Mouse (Mus musculus): ENCODE measurements around the gene 1700025G04Rik. TPM values are rescaled to one million over a fixed set of nuclear protein-coding genes. Genes with fewer than 3 reads are reported as not detected.

1700025G04Rik gene
- polyA plus RNA-seq (2014; fragmentation: Nextera tagmentation; extraction: Ambion mirVana), result 17.9 and 24.4 TPM in 2 replicates

DNA sequence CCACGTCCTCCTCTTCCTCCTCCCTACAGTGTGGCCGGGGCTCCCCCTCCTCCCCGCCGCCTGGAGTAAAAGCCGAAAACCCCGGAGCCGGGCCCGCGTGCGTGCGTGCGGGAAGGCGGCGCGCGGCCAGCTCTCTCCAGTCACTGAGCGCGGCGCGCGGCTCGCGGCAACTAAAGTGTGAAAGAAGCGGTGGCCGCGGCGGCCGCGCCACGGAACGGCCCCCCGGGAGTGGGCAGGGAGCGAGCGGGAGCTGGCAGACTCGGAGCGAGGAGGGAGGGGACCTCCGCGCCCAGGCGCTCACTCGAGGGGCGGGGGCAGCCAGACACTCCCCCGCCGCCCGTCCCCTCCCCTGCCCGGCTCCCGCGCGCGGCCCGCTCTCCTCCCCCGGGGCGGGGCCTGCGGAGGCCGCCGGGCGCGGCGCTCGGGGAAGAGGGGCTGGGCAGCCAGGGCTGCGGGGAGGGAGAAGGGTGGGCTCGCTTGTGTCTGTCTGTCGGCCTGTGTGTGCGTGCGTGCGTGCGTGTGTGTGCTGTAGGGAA is at the start of gene 1700025G04Rik:
Gene 1700025G04Rik (minus strand): TSS at position 108 of the 536 bp plus-strand sequence.
- Histone ChIP-seq H3K4me2 (replicated peaks; ENCODE audit: low read depth, low read length) (peak within 1 kb of the TSS; percentile 87), H3K9ac (ENCODE audit: low read depth, low read length) (peak within 1 kb of the TSS; percentile 83), H3K36me3 (ENCODE audit: control insufficient read depth, insufficient read depth, low read length) (no peaks in the 10 kb centered on the region), H3K4me3 (ENCODE audit: low read length) (peak within 1 kb of the TSS; percentile 93), H3K27ac (ENCODE audit: low read depth, low read length) (peak within 1 kb of the TSS; percentile 79), H3K27me3 (ENCODE audit: control insufficient read depth, insufficient read depth, low read length) (no peaks in the 10 kb centered on the region), H3K9me3 (ENCODE audit: control insufficient read depth, low read length) (no peaks in the 10 kb centered on the region), H3K4me1 (ENCODE audit: control insufficient read depth, insufficient read depth, low read length) (peaks cover 18% of the 10 kb centered on the region; the same call in 1 of the 2 replicates)
- peak; percentile 93 for ATAC-seq (ENCODE audit: low FRiP score, low TSS enrichment)
- under 1% methylated on average over 32 of the region's 66 CpGs for WGBS

GRCm38 (mm10) chr1:152139496-152139895 is 49.6 kb upstream of the 1700025G04Rik start:
- Histone ChIP-seq H3K4me2 (replicated peaks; ENCODE audit: low read depth, low read length) (no peak overlapping the region), H3K4me1 (ENCODE audit: control insufficient read depth, insufficient read depth, low read length) (no peaks in the 10 kb centered on the region), H3K27ac (ENCODE audit: low read depth, low read length) (no peak overlapping the region), H3K36me3 (ENCODE audit: control insufficient read depth, insufficient read depth, low read length) (no peaks in the 10 kb centered on the region), H3K9ac (ENCODE audit: low read depth, low read length) (no peak overlapping the region), H3K27me3 (ENCODE audit: control insufficient read depth, insufficient read depth, low read length) (no peaks in the 10 kb centered on the region), H3K9me3 (ENCODE audit: control insufficient read depth, low read length) (no peaks in the 10 kb centered on the region), H3K4me3 (ENCODE audit: low read length) (no peak overlapping the region)
- 75% methylated on average over 4 of the region's 4 CpGs for WGBS
- no peak for ATAC-seq (ENCODE audit: low FRiP score, low TSS enrichment)

- 86% methylated on average over 14 of the region's 15 CpGs for WGBS
- no peaks in the 10 kb centered on the region for H3K4me1 ChIP-seq (ENCODE audit: control insufficient read depth, insufficient read depth, low read length)
- H3K27ac ChIP-seq (ENCODE audit: low read depth, low read length), result no peak overlapping the region
- no peaks in the 10 kb centered on the region for H3K36me3 ChIP-seq (ENCODE audit: control insufficient read depth, insufficient read depth, low read length)
- H3K9me3 ChIP-seq (ENCODE audit: control insufficient read depth, low read length), result no peaks in the 10 kb centered on the region
- H3K9ac ChIP-seq (ENCODE audit: low read depth, low read length), result no peak overlapping the region
- no peak overlapping the region for H3K4me3 ChIP-seq (ENCODE audit: low read length)
- no peaks in the 10 kb centered on the region for H3K27me3 ChIP-seq (ENCODE audit: control insufficient read depth, insufficient read depth, low read length)
- ATAC-seq (ENCODE audit: low FRiP score, low TSS enrichment), result no peak
- H3K4me2 ChIP-seq (replicated peaks; ENCODE audit: low read depth, low read length), result no peak overlapping the region
These were observed 40.3 kb upstream of the 1700025G04Rik start for GRCm38 (mm10) chr1:152130029-152130727.

DNA sequence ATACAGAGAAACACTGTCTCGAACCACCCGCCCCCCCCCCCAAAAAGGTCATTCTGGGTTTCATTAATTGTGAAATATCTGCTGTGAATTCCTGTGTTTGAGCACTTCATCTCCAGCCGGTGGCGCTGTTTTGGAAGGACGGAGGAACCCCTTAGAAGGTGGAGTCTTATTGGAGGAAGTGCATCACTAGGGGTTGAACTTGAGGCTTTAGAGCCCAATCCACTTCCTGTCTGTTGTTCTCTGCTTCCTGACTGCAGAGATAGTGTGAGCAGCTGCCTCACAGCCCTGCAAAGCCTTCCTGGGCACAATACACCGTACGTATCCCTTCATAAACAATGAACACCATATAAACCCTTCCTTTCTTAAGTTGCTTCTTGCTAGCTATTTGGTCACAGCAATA is 35.5 kb upstream of the 1700025G04Rik start:
- Histone ChIP-seq H3K27ac (ENCODE audit: low read depth, low read length) (no peak overlapping the region), H3K9ac (ENCODE audit: low read depth, low read length) (no peak overlapping the region), H3K9me3 (ENCODE audit: control insufficient read depth, low read length) (no peaks in the 10 kb centered on the region), H3K36me3 (ENCODE audit: control insufficient read depth, insufficient read depth, low read length) (no peaks in the 10 kb centered on the region), H3K4me3 (ENCODE audit: low read length) (no peak overlapping the region), H3K4me2 (replicated peaks; ENCODE audit: low read depth, low read length) (no peak overlapping the region), H3K4me1 (ENCODE audit: control insufficient read depth, insufficient read depth, low read length) (no peaks in the 10 kb centered on the region), H3K27me3 (ENCODE audit: control insufficient read depth, insufficient read depth, low read length) (no peaks in the 10 kb centered on the region)
- ATAC-seq (ENCODE audit: low FRiP score, low TSS enrichment), result no peak
- 94% methylated on average over 7 of the region's 7 CpGs for WGBS

DNA sequence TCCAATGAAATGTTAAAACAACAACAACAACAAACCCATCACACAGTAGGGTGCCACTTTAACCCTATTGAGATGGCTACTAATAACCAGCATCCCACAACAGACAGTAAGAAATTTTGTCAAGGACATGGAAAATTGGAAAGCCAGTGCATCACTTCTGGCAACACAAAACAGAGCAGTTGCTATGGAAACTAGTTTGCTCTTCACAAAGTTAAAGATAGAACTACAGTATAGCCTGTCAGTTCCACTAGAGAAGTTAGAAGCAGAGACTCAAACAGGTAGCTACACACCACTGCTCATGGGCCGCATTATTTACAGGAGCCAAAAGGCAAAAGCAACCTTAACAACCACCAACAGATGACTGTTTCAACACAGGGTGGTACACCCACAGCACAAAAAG is 20.2 kb upstream of the 1700025G04Rik start:
- no peaks in the 10 kb centered on the region for H3K9me3 ChIP-seq (ENCODE audit: control insufficient read depth, low read length)
- no peak overlapping the region for H3K9ac ChIP-seq (ENCODE audit: low read depth, low read length)
- no peaks in the 10 kb centered on the region for H3K4me1 ChIP-seq (ENCODE audit: control insufficient read depth, insufficient read depth, low read length)
- H3K4me2 ChIP-seq (replicated peaks; ENCODE audit: low read depth, low read length), result no peak overlapping the region
- no peak overlapping the region for H3K4me3 ChIP-seq (ENCODE audit: low read length)
- no peak for ATAC-seq (ENCODE audit: low FRiP score, low TSS enrichment)
- H3K27ac ChIP-seq (ENCODE audit: low read depth, low read length), result no peak overlapping the region
- no peaks in the 10 kb centered on the region for H3K36me3 ChIP-seq (ENCODE audit: control insufficient read depth, insufficient read depth, low read length)
- WGBS, result 100% methylated on average over 1 of the region's 1 CpGs
- no peaks in the 10 kb centered on the region for H3K27me3 ChIP-seq (ENCODE audit: control insufficient read depth, insufficient read depth, low read length)

DNA sequence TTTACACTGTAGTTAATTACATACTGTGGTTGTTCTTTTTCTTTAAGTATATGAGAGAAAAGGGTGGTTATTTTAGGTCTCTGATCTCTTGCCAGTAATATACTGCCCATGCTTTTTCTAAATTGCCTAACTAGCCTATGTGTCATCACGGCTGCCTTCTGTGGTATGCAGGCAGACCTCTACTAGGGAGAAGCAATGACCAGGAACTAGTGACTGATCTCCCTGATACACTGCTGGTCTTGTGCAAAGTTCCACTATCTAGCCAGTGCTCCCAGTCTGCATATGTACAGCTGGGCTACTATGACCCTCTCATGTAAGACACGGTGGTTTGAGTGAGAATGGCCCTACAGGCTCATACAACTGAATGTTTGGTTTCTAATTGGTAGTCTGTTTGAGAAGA is 16.2 kb upstream of the 1700025G04Rik start:
- ATAC-seq (ENCODE audit: low FRiP score, low TSS enrichment), result no peak
- H3K4me2 ChIP-seq (replicated peaks; ENCODE audit: low read depth, low read length), result no peak overlapping the region
- H3K9ac ChIP-seq (ENCODE audit: low read depth, low read length), result no peak overlapping the region

DNA sequence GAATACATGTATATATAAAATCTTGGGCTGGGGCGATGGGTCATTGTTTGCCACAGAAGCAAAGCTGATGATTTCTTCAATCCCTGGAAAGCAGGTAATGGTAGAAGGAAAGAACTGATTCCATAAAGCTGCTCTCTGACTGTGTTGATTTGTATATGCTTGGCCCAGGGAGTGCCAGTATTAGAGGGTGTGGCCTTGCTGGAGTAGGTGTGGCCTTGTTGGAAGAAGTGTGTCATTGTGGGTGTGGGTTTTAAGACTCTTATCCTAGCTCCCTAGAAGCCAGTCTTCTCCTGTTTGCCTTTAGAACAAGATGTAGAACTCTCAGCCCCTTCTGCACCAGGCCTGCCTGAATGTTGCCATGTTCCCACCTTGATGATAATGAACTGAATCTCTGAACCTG is 15.3 kb upstream of the 1700025G04Rik start:
- no peak overlapping the region for H3K27ac ChIP-seq (ENCODE audit: low read depth, low read length)
- H3K4me1 ChIP-seq (ENCODE audit: control insufficient read depth, insufficient read depth, low read length), result no peaks in the 10 kb centered on the region
- no peaks in the 10 kb centered on the region for H3K9me3 ChIP-seq (ENCODE audit: control insufficient read depth, low read length)
- no peak for ATAC-seq (ENCODE audit: low FRiP score, low TSS enrichment)
- H3K27me3 ChIP-seq (ENCODE audit: control insufficient read depth, insufficient read depth, low read length), result no peaks in the 10 kb centered on the region
- no peaks in the 10 kb centered on the region for H3K36me3 ChIP-seq (ENCODE audit: control insufficient read depth, insufficient read depth, low read length)
- H3K9ac ChIP-seq (ENCODE audit: low read depth, low read length), result no peak overlapping the region
- H3K4me3 ChIP-seq (ENCODE audit: low read length), result no peak overlapping the region
- 96% methylated on average over 1 of the region's 1 CpGs for WGBS
- H3K4me2 ChIP-seq (replicated peaks; ENCODE audit: low read depth, low read length), result no peak overlapping the region

More for the DNA sequence above, 16.2 kb upstream of the 1700025G04Rik start:
- H3K4me1 ChIP-seq (ENCODE audit: control insufficient read depth, insufficient read depth, low read length), result no peaks in the 10 kb centered on the region
- no peaks in the 10 kb centered on the region for H3K36me3 ChIP-seq (ENCODE audit: control insufficient read depth, insufficient read depth, low read length)
- 72% methylated on average over 2 of the region's 2 CpGs for WGBS
- no peak overlapping the region for H3K27ac ChIP-seq (ENCODE audit: low read depth, low read length)
- no peaks in the 10 kb centered on the region for H3K9me3 ChIP-seq (ENCODE audit: control insufficient read depth, low read length)
- H3K4me3 ChIP-seq (ENCODE audit: low read length), result no peak overlapping the region
- no peaks in the 10 kb centered on the region for H3K27me3 ChIP-seq (ENCODE audit: control insufficient read depth, insufficient read depth, low read length)

DNA sequence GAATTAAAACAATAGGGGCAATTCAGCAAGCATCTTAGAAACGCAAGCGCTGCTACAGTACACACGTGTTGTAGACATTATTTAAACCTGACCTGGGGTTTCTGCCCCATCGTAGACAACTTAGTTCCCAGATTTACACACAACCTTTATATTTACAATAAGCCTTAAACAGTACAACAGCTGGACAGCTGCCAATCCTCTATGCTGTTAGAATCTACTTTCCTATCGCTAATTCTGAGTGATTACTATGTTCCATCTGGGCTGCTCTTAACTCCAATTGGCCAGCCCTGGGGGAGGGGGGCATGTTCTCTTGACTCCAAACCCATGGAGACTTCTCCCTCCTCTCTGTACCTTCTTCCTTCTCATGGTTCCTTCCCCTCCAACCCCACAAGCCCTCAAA is 11.8 kb upstream of the 1700025G04Rik start:
- Histone ChIP-seq H3K27me3 (ENCODE audit: control insufficient read depth, insufficient read depth, low read length) (no peaks in the 10 kb centered on the region), H3K9me3 (ENCODE audit: control insufficient read depth, low read length) (no peaks in the 10 kb centered on the region), H3K9ac (ENCODE audit: low read depth, low read length) (no peak overlapping the region), H3K36me3 (ENCODE audit: control insufficient read depth, insufficient read depth, low read length) (no peaks in the 10 kb centered on the region), H3K4me1 (ENCODE audit: control insufficient read depth, insufficient read depth, low read length) (no peaks in the 10 kb centered on the region), H3K4me3 (ENCODE audit: low read length) (no peak overlapping the region), H3K4me2 (replicated peaks; ENCODE audit: low read depth, low read length) (no peak overlapping the region), H3K27ac (ENCODE audit: low read depth, low read length) (no peak overlapping the region)
- ATAC-seq (ENCODE audit: low FRiP score, low TSS enrichment), result no peak
- 61% methylated on average over 5 of the region's 5 CpGs for WGBS

GRCm38 (mm10) chr1:152096045-152096444 is 6.1 kb upstream of the 1700025G04Rik start:
- H3K27ac ChIP-seq (ENCODE audit: low read depth, low read length), result no peak overlapping the region
- WGBS, result 20% methylated on average over 3 of the region's 3 CpGs
- H3K4me2 ChIP-seq (replicated peaks; ENCODE audit: low read depth, low read length), result no peak overlapping the region
- no peak overlapping the region for H3K4me3 ChIP-seq (ENCODE audit: low read length)
- no peaks in the 10 kb centered on the region for H3K9me3 ChIP-seq (ENCODE audit: control insufficient read depth, low read length)
- H3K4me1 ChIP-seq (ENCODE audit: control insufficient read depth, insufficient read depth, low read length), result peaks cover 3% of the 10 kb centered on the region; the same call in 1 of the 2 replicates
- no peaks in the 10 kb centered on the region for H3K27me3 ChIP-seq (ENCODE audit: control insufficient read depth, insufficient read depth, low read length)
- H3K9ac ChIP-seq (ENCODE audit: low read depth, low read length), result no peak overlapping the region
- ATAC-seq (ENCODE audit: low FRiP score, low TSS enrichment), result no peak
- no peaks in the 10 kb centered on the region for H3K36me3 ChIP-seq (ENCODE audit: control insufficient read depth, insufficient read depth, low read length)

All from kidney, embryonic 14.5 days (tissue).